Mouse (Mus musculus): Measurements from ENCODE around the gene Ptprk.

Gene Ptprk

DNA sequence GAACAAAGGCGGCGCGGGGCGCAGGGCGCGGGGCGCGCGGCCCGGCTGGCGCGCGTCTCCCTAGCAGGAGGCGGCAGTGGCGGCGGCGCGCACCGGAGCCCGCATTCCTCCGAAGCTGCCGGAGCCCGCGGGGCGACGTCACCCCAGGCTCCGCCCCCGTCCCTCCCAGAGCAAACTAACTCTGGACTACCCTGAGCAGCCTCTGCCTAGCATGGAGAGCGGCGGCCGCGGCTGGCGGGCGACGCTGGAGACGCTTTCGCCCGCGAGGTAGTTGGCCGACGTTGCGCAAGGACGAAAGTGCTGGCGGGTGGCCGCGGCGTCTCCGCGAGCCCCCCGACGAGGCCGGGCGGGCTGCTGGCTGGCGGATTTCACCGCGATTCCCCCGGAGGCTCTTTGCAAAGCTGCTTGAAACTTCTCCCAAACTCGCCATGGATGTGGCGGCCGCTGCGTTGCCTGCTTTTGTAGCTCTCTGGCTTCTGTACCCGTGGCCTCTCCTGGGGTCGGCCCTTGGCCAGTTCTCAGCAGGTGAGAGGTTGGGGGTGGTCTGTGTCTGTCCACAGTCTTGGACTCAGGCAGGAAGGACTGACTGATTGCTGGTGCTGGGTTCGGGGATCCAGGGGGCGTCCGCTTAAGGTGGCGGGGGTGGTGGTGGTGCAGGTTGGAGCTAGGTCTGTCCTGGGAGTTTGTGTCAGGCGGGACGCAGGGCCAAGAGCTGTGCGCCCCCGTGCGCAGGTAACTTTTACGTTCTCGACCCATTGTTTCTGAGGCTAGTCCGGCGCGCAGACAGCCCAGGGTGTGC is at the start of gene Ptprk:
Gene Ptprk, plus strand, starts transcription at position 168 of the 799 bp plus-strand sequence.
- in situ Hi-C loops (cut with MseI, MboI) = no loop called here

DNA sequence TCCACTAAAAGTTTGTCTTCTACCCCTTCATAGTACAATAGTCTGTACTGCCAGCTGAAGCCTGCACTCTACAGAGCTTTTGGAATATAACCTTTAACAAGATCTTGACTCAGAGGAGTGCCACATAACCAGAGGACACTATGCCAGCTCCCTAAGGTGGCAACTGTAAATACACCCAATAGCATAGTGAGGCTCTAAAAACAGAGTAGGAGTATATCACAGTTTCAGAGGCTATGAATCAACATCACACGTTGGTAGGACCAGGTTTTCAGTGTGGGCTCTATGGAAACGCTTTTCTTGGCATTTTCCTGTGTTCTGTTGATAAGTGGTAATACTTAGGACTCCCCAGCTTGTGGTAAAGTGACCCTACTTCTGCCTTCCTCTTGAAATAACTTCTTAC is 46.8 kb upstream of the Ptprk start:
- in situ Hi-C loops (cut with MseI, MboI) = no loop called here

DNA sequence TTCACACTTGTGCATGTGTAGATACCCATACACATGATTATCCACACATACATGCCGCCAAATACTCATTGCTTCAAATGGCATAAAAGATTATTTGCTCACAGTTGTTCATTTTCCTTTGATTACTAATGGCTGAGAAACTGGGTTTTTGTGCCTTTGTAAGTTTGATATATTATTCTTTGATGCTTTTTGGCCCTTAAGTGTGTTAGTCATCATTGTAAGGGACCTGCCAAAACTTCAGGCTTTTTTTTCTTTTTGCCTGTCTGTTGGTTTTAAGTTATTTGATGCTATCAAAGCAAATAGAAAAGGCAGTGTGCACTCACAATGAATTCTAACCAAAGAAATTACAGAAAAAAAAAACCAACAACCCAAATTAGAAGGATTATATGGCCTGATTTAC is 38.2 kb upstream of the Ptprk start:
- in situ Hi-C loops (cut with MseI, MboI) = no loop called here

DNA sequence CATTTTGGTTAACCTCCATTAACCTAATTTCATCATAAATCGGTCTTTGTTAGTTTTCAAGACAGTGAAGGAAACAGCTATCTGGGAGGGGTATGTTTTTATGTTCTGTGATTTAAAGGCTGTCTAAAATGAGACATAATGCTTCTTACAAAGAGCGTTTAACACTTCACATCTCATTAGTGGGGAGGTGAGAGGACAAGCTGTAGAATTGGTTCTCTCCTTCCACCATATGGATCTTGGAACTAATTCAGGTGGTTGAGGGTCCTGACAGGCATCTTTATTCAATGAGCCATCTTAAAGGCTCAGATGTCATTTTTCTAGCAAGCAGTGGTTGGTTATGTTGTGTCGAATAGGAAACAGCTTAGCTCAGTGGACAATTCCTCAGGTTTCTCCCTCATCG is 19.9 kb upstream of the Ptprk start:
- in situ Hi-C loops (cut with MseI, MboI) = no loop called here

DNA sequence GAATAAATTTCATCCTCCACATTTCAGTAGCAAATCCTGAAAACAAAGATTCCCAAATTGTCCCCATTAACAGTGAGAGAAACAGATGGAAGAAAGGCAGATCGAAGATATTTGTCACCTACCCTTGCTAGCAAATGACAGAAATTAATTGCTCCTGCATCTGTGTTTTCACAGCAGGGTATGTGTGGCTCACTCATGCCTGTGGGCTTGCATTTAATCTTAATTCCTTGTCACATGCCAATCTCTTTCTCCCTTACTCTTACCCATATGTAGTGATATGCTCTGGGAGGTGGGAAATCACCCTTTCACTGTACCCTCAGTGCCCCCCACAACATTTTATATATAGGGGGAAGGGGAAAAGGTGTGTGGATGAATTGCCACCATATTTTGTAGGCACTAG is 15.4 kb upstream of the Ptprk start:
- in situ Hi-C loops (cut with MseI, MboI) = no loop called here

DNA sequence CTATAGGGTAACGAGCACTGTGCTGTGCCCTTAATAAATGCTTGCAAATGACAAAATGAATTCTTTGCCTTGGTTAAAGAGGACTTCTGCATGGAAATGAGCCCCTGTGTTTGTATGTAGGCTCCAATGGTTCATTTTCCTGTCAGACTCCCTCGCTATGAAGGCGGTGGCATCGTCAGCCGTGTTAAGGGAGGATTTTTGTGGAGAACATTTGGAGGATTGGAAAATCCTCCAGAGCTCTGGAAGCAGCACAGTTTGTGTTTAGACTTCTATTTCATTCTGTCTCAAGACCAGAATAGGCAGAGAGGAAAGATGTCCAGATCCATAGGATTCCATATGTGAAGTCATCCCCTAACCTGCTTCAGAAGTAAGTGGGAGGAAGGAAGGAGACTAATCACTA is 6.6 kb upstream of the Ptprk start:
- in situ Hi-C loops (cut with MseI, MboI) = no loop called here

DNA sequence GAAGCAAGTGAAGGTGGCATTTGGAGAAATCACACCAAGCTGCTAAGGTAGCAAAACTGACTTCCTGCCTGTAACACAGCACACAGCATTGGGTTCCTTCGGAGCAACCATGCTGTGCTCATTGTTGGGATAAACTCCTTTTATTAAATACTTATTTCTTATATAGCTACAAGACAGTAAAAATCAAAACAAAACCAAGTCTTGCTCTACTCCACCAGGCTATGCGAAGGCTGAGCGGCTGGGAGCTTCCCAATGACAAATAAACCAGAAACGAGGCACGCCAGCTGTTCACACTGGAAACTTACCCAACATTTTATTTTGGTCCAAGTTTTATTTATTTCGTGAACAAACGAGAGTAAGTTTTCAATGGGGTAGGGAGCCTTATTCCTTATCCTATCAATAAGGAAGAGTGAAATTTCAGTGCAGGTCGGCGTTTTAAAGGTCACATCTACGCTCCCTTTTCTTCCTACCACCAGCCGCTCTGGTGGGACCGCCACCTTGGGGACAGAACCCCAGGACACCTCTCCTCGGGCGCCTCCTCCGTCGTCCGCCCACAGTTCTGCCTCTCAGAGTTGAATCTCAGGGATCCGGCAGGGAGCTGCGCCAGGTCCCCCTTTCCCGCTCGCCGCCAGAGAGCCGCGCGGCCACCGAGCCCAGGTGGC is 498 bp upstream of the Ptprk start:
- in situ Hi-C loops (cut with MseI, MboI) = no loop called here

DNA sequence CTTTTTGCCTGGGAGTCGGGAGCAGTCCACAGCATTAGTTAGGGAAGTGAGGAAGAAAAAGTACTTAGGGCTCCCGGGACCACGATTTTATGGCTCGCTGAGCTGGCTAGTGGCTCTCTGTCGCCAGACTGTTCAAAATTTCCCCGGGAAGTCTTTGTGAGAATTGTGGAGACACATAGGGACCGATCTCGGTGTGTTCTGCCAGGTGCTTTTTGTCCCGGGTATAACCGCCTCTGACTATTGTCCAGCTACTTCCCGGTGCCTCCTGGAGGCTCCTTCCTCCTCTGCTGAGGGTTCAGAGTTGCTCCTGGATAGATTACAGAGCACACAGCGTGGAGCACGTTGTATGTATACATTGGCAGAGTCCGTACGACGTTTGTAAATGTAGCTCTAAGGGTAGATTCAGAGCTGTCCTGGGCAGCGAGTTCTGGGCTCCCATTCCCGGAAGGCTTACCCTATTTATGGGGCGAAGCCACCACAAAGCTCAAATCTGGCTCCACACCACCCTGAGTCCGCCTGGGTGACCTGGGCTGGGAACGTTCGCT is 943 bp downstream of the Ptprk start:
- in situ Hi-C loops (cut with MseI, MboI) = no loop called here

DNA sequence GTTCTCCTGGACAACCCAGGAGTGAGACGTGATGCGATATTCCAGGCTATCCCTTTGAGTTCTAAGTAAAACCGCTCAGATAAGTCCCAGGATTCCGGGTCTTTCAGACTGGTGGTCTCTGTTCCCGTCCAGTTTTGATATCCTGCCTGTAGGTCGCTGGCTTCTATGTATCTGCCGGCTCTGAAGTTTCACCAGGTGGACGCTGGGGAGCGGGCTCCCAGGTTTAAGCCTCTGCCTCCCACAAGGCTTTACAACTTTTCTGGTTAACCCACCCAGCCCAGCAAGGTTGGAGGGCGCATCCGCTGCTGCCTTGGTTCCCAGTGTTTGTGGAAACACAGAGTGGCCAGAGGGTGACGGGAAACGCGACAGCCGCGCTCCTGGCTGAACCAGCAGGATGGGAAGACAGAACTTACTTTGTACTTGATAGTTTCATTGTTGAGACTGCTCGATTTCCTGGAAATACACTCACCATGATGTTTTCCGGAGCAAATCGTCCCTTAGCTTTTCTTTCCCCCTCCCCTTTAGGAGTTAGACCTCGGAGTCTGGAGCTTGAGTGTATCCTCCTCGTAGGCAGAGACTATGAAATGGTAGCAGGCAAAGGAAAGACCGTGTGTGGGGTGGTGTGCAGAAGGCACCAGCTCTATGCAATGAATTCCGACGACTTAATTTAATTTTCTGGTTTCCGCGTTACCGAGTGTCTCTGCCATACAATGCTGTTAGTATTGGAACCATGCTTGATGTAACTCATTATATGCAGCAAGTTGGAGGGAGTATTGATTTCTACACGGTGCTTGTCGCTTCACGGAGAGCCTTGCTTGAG is 1.6 kb downstream of the Ptprk start:
- in situ Hi-C loops (cut with MseI, MboI) = no loop called here

DNA sequence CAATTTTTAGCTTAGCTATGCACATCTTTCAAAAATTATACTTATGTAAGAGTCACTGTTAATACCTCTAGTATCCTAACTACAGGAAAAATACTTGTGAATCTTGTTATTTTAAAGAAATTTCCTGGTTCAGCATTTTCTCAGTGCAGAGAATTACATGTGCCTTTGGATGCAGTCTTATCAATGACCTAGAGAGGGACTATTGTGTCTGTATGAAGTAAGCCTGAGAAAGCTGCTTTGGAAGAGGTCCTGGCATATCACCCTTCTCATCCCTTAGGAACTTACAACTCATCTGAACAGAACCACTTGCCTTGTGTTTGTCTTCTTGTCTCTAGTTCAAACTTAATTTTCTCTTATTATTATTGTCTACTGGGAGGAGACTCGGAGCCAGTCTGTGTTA is 3.6 kb downstream of the Ptprk start:
- in situ Hi-C loops (cut with MseI, MboI) = no loop called here

DNA sequence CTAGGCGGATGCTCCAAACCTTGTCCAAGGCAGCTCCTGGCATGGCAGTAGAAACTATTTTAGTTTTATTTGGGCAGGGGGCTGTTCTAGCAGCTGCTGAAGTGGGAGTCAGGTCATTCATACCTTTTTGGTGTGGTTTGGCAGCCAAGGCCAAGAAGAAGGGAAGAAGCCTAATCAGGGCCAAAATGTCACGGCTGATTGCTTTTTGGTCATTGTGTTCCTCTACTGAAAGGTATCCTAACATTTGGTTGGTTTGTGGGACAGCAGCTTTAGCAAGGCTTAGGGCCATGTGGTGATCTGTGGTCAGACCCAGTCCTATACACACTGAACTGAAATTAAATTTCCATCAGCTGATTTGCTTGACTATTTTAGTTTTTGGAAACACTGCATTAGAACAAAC is 6.6 kb downstream of the Ptprk start:
- in situ Hi-C loops (cut with MseI, MboI) = no loop called here

DNA sequence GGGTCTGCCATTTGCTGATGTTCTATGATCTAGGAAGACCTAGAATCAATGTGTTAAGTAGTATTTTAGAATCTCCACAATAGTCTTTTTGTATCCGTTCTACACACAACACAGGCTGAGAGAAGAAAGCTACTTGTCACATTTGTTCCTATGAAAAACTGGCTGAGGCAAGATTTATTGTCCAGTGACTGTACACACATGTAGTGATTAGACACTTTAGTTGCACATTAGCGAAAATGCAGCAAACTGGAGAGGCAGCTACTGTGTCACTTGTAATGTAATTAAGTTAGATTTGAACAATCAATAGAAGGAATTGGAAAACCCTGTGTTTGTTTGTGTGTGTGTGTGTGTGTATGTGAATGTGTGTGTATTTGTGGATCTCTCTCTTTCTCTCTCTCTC is 8.6 kb downstream of the Ptprk start:
- in situ Hi-C loops (cut with MseI, MboI) = no loop called here

DNA sequence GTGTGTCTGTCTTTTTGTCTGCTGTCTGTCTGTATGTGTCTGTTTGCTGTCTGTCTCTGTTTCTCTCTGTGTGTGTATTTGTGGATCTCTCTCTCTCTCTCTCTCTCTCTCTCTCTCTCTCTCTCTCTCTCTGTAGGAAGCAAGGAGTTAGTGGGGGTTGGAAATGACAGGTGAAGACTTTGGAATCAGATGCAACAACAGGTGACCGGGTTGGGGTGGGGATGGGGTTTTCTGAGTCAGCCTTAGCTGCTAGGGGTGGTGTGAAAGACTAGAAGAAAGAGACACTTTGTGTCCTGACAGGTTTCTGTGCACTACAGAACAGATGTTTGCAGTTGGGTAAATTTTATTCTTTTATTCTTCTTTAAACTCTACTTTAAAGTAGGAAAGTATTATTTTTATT is 9.0 kb downstream of the Ptprk start:
- in situ Hi-C loops (cut with MseI, MboI) = no loop called here

DNA sequence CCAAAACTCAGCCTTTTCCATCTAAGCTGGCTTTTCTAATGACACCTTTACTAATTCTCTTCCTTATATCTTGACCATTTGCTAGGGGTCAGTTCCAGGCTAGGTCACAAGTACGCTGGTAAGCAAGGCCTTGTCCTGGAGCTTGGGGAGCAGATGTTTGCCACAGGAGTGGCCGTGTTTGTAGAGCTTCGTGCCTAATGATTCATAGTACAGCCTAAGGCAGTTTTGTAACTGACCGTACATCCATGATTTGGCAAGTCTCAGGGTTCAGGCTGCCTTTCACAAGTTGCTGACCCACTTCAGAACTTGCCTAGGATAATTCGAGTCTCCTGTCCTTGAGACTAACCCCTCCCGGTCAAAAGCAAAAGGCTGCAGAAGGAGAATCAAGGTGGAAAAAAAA is 12.7 kb downstream of the Ptprk start:
- in situ Hi-C loops (cut with MseI, MboI) = no loop called here

DNA sequence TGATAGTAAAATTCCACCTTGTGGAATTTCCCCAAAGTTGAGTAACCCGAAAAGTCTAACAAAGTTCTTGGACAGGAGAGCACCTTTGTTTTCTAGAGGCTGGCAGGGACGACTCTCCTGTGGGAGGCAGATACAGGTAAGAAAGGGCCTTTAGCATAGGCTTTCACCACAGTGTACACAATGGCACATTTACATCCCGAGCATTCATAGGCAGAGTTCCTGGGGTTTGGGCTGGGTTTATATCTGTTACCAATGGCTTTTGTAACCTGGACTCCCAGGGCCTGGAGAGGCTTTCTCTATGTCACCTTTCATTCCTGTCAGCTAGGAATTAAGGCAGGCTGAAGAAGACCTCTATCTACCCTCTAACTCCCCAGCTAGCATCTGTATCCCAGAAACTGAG is 13.1 kb downstream of the Ptprk start:
- in situ Hi-C loops (cut with MseI, MboI) = no loop called here

DNA sequence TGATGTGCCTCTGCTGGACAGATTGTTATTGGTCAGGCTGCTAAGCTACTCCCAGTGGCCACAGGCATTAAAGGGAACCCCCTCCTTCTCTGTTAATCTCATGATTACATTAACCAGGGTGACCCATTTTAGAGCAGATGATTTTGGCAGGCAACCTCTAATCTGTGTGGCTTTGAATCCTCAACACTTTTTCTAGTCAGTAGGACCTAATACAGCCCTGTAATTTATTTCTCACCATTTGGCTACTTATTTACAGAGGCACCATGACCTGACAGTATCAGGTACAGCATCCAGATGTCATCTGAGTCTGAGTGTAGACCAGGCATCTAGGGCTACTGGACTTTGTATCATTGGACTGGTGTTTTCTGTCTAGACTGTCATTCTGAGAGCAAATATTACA is 21.4 kb downstream of the Ptprk start:
- in situ Hi-C loops (cut with MseI, MboI) = no loop called here

DNA sequence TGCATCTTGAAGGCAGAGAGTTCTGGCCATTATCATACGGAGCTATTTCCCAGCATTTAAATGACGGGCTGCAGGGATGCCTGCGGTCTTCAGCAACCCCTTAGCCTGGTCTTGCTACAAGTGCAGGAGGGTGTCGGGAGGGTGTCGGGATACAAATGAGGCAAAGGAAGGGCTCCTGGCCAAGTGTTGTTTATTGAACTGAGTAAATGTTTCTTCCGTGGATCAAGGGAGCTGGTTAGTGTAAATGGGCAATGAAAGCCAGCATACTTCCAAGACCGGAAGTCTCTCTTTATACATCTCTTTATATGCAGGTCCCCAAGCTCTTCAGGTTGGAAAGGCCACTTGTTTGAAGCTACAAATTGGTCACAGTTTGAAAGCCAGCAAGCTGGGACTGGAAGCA is 23.0 kb downstream of the Ptprk start:
- in situ Hi-C loops (cut with MseI, MboI) = no loop called here

DNA sequence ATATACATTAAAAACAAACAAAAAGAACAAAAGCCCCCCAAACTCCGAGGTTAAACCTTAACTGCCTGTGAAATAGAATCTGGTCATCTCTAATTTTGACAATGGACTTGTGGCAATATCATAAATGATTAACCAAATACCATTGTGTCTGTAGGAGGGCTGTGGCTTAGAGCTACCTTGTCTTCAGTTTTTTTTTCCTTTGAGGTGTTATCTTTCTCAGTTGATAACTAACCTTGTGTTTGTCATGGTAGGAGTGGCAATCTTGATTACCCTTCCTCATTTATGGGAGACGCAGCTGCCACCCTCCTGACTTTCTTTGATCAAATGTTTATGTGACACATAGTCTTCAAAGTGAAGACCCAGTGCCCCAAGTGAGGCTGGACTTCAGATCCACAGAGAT is 24.3 kb downstream of the Ptprk start:
- in situ Hi-C loops (cut with MseI, MboI) = no loop called here

DNA sequence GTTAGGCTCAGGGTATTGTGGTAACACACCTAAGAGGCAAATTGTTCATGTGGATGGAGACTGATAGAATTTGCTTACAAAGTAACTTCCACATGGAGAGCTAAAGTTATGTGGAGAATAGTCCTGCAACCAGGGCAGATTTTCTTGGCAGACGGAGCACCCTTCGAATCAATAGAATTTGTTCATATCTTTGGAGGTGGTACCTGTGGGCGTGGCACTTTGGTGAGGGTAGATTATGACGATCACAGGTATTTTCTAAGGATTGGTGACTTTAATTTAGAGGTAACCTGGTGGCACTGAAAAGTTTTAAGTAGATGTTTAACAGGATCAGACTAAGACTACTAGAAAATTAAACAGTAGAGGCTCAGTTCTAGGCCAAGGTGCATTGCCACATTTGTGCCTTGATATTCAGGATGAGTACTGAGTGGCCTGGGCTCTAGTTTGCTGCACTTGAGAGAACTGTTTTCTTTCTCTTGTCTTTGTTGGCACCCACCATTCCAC is 28.8 kb downstream of the Ptprk start:
- in situ Hi-C loops (cut with MseI, MboI) = no loop called here

DNA sequence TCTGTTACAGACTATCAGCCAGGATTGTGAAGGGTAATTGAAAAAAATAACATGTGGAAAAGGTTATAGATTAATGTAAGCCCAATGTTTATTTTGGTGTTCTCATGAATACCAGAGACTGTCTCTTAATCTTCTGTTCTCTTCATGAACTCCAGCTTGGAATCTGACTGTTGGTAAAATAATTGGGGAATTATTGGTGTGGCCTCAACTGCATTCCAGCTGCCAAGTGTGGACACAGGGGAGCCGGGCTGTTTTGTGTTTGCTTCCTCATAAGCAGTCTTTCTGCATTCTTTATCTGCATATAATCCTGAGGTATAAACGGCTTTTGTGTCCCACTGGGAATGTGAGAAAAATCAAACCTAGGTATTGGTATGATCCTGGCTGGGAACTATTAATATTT is 29.3 kb downstream of the Ptprk start:
- in situ Hi-C loops (cut with MseI, MboI) = no loop called here

DNA sequence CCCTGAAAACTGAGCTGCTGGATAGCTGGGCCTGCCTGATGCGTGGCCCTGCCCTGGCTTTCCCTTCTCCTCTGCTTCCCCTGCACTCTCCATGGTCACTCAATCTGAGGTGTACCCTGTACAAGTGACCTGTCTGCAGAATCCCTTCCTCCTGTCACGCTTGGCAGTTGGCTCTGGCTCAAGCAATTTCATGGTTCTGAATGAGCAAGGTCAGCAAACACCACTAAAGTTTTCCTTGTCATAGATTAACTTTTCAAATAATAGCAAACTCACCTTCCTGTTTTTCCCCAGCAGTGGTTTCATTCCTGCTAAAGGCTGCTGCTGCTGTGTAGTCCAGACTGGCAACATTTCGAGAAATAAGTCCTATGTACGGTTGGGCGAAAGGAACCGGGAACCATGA is 30.6 kb downstream of the Ptprk start:
- in situ Hi-C loops (cut with MseI, MboI) = no loop called here

Measured in mouse trophoblast stem cell (cell line).